Mouse (Mus musculus): ENCODE data around the gene Pla2g2f. TPM values are rescaled to one million over a fixed set of nuclear protein-coding genes. Genes with fewer than 3 reads are reported as not detected.
A peak's percentile ranks its signal among the peaks of the same experiment; 100 is the strongest.

Pla2g2f gene
- polyA plus RNA-seq, 1 experiment from 2014 or later = 0.19 TPM

DNA sequence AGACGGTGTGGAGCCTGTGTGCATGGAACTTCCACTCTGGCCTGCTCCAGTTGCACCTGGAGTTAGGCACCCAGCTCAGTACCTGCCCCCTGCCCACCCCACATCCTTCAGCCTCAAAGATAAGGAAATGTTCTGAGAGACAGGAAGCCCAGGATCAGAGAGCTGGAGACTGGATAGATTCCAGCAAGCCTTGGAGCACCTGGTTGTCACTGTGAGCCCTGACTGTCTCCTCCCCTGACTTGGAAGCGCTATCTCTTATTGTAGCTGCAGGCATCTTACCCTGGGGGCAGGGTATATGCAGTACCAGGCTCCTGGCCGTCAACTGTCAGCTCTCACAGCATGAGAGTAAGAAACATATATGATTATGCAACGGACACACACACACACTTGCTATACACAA is 2.0 kb downstream of the Pla2g2f start:
- no peaks in the 10 kb centered on the region for H3K27me3 ChIP-seq
- H3K4me3 ChIP-seq (replicated peaks) = no peak overlapping the region
- no peaks in the 10 kb centered on the region for H3K36me3 ChIP-seq
- no peak overlapping the region for H3K4me2 ChIP-seq
- no peaks in the 10 kb centered on the region for H3K9me3 ChIP-seq (replicated peaks)
- H3K4me1 ChIP-seq = peaks cover 10% of the 10 kb centered on the region; the same call in 1 of the 2 replicates
- no peak overlapping the region for H3K9ac ChIP-seq
- H3K27ac ChIP-seq = no peak overlapping the region
- ATAC-seq (replicated peaks; ENCODE audit: low FRiP score) = no peak
- WGBS = 64% methylated on average over 4 of the region's 4 CpGs

DNA sequence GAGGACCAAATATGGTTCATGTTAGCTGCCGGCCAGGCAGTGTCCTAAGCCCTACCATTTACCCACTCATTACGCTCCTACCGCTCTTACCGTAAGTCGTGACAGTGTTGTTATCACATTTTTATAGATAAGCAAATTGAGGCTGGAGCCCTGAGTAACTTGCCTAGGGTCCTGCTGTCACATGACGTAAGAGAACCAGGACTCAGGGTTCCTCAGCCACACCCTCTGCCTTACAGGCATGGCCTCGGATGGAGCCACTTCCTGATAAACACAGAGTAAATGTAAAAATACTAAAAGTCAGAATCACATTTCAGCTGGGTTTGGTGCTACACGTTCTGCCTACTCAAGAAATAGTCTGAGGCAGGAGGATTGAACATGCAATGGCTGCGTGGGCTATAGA is 3.0 kb downstream of the Pla2g2f start:
- WGBS = 82% methylated on average over 9 of the region's 9 CpGs
- H3K4me1 ChIP-seq = peaks cover 10% of the 10 kb centered on the region; the same call in 1 of the 2 replicates
- no peak overlapping the region for H3K4me2 ChIP-seq
- H3K36me3 ChIP-seq = no peaks in the 10 kb centered on the region
- H3K27me3 ChIP-seq = no peaks in the 10 kb centered on the region
- no peak overlapping the region for H3K9ac ChIP-seq
- H3K27ac ChIP-seq = no peak overlapping the region
- no peak for ATAC-seq (replicated peaks; ENCODE audit: low FRiP score)
- H3K9me3 ChIP-seq (replicated peaks) = no peaks in the 10 kb centered on the region
- no peak overlapping the region for H3K4me3 ChIP-seq (replicated peaks)

DNA sequence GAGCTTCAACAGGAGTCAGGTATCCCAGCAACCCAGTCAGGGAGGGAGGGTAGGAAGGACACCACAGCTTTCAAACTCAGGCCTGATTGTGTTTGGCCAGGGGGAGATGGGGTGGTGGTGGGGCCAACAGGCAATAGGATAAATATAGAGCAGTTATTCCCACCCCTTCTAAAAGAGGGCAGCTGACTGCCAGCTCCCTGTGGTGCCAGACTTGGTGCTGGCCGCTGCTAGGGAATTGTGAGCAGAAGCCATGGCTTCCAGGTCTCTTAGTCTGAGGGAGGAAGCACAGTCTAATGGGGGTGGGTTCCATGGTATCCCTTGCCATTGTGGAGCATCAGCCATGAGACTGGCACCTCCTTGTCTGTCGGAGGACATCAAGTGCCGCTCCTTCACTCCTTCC is 3.8 kb downstream of the Pla2g2f start:
- Histone ChIP-seq H3K27ac (no peak overlapping the region), H3K4me1 (peaks cover 15% of the 10 kb centered on the region), H3K4me3 (replicated peaks) (no peak overlapping the region), H3K4me2 (no peak overlapping the region), H3K9me3 (replicated peaks) (no peaks in the 10 kb centered on the region), H3K36me3 (no peaks in the 10 kb centered on the region), H3K27me3 (no peaks in the 10 kb centered on the region), H3K9ac (no peak overlapping the region)
- ATAC-seq (replicated peaks; ENCODE audit: low FRiP score) = no peak
- WGBS = 95% methylated on average over 3 of the region's 3 CpGs

DNA sequence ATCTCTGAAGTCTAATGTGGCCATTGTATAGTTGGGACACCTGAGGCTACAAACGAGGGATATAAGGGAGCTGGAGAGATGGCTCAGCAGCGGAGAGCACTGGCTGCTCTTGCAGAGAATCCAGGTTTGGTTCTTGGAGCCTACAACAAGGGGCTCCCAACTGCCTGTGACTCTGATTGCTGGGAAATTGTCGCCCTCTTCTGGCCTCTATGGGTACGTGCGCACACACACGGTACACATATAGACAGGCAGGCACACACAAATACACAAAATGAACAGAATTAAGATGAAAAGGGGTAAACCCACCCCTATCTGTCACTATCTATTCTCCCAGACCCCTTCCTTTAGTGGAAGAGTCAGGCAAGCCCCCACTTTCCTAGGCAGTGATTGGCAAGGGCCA is 4.8 kb downstream of the Pla2g2f start:
- H3K36me3 ChIP-seq = no peaks in the 10 kb centered on the region
- no peaks in the 10 kb centered on the region for H3K9me3 ChIP-seq (replicated peaks)
- H3K27me3 ChIP-seq = no peaks in the 10 kb centered on the region
- no peak overlapping the region for H3K4me3 ChIP-seq (replicated peaks)
- ATAC-seq (replicated peaks; ENCODE audit: low FRiP score) = no peak
- H3K4me1 ChIP-seq = peaks cover 20% of the 10 kb centered on the region
- 96% methylated on average over 6 of the region's 6 CpGs for WGBS
- no peak overlapping the region for H3K4me2 ChIP-seq
- no peak overlapping the region for H3K9ac ChIP-seq
- H3K27ac ChIP-seq = no peak overlapping the region

DNA sequence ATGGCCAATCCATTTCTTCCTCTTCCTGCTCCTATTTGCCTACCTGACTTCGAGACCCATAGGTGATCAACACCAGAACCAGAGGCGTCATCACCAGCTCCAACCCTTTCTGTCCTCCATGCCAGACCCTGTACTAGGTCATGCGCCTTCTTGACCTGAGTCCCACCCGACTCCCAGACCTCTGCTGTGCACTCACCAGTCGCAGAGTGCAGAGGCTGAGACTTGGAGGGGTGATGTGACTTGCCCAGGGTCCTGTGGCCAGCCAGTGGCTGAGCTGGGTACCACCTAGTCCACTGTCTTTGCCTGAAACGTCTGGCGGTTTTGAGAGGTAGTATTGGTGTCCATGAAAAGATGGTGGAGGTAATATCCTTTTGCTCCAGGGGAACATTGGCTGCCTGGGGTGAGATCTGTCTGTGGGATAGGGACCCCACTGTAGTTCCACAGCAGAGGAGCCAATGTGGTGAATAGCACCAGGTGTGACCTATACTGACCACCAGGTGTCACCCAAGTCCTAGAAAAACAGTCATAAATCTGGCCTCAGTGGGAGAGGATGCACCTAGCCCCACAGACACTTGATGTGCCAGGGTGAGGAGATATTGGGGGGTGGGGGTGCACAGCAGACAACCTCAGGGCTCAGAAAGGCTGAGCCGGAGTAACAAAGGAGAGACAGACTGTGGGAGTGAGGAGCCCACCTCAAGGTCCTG is 8.9 kb downstream of the Pla2g2f start:
- Histone ChIP-seq H3K27ac (no peak overlapping the region), H3K4me2 (no peak overlapping the region), H3K4me3 (replicated peaks) (no peak overlapping the region), H3K4me1 (peaks cover 26% of the 10 kb centered on the region), H3K9ac (no peak overlapping the region), H3K9me3 (replicated peaks) (no peaks in the 10 kb centered on the region), H3K36me3 (no peaks in the 10 kb centered on the region), H3K27me3 (0 out of 2 replicates have a peak, but pooled peaks cover 4% of the 10 kb centered on the region)
- ATAC-seq (replicated peaks; ENCODE audit: low FRiP score) = 0 out of 2 replicates have a peak, but pooled peaks have one; percentile 16
- WGBS = 55% methylated on average over 8 of the region's 8 CpGs

DNA sequence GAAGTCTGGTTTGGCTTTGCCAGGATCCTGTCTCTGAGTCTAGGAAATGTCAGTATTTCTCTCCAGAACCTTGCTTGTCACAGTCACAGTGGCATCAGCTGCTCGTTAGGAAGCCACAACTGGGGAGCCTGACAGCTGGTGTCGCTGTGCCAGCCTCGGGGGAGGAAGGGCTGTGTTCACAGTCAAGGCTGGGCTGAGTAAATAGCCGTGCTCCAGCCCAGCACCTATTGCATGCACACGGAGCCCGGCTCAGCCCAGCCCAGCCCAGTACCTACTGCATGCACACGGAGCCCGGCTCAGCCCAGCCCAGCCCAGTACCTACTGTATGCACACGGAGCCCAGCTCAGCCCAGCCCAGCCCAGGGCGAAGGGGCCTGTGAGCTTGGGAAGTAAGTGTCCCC is 9.6 kb downstream of the Pla2g2f start:
- ATAC-seq (replicated peaks; ENCODE audit: low FRiP score) = 0 out of 2 replicates have a peak, but pooled peaks have one; percentile 48
- no peaks in the 10 kb centered on the region for H3K9me3 ChIP-seq (replicated peaks)
- H3K4me2 ChIP-seq = no peak overlapping the region
- no peaks in the 10 kb centered on the region for H3K36me3 ChIP-seq
- H3K27me3 ChIP-seq = 0 out of 2 replicates have a peak, but pooled peaks cover 4% of the 10 kb centered on the region
- peaks cover 26% of the 10 kb centered on the region for H3K4me1 ChIP-seq
- no peak overlapping the region for H3K4me3 ChIP-seq (replicated peaks)
- WGBS = 66% methylated on average over 10 of the region's 10 CpGs
- H3K9ac ChIP-seq = no peak overlapping the region
- no peak overlapping the region for H3K27ac ChIP-seq

DNA sequence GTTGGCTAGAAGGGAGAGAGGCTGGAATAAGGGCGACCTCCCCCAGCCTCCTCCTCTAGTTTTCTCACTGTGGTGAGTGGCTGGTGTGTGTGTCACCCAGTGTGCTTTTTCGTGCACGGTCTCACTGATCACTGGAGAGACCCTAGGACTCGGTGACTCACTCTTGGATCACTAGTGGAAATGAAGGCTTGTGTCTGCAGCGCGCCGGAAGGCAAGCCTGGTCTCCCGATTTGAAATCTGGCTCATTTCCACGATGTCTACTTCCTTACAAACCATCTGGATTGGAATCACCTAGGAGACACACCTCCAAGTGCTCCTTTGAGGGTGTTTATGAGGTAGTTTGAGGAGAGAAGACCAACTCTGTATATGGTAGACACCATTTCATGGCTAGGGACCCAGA is 10.6 kb downstream of the Pla2g2f start:
- Histone ChIP-seq H3K9me3 (replicated peaks) (no peaks in the 10 kb centered on the region), H3K27ac (no peak overlapping the region), H3K4me1 (peaks cover 30% of the 10 kb centered on the region), H3K4me2 (no peak overlapping the region), H3K9ac (no peak overlapping the region), H3K36me3 (no peaks in the 10 kb centered on the region), H3K27me3 (0 out of 2 replicates have a peak, but pooled peaks cover 4% of the 10 kb centered on the region), H3K4me3 (replicated peaks) (no peak overlapping the region)
- 93% methylated on average over 9 of the region's 9 CpGs for WGBS
- ATAC-seq (replicated peaks; ENCODE audit: low FRiP score) = no peak

DNA sequence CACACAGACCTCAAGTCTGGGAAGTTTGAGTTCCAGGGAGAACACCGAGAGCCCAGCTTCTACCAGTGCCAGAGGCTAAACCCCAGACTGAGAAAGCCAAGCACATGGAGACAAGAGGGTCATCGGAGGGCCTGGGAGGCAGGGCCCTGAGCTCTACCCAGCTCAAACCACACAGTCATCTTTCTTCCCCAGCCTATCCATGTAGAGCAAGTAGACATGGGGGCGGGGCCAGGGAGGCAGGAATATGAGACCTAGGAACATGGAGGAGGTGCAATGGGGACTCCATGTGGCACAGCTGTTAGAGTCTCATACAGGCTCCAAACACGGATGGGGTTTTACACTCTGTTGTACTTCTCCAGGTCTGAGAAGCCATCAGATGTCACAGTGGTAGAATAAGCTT is 11.5 kb downstream of the Pla2g2f start:
- no peak overlapping the region for H3K4me2 ChIP-seq
- H3K27ac ChIP-seq = no peak overlapping the region
- no peaks in the 10 kb centered on the region for H3K9me3 ChIP-seq (replicated peaks)
- peaks cover 35% of the 10 kb centered on the region for H3K4me1 ChIP-seq
- 41% methylated on average over 4 of the region's 4 CpGs for WGBS
- no peak overlapping the region for H3K4me3 ChIP-seq (replicated peaks)
- no peak overlapping the region for H3K9ac ChIP-seq
- peak; percentile 67; the same call in 1 of the 2 replicates for ATAC-seq (replicated peaks; ENCODE audit: low FRiP score)
- no peaks in the 10 kb centered on the region for H3K36me3 ChIP-seq
- H3K27me3 ChIP-seq = 0 out of 2 replicates have a peak, but pooled peaks cover 4% of the 10 kb centered on the region

DNA sequence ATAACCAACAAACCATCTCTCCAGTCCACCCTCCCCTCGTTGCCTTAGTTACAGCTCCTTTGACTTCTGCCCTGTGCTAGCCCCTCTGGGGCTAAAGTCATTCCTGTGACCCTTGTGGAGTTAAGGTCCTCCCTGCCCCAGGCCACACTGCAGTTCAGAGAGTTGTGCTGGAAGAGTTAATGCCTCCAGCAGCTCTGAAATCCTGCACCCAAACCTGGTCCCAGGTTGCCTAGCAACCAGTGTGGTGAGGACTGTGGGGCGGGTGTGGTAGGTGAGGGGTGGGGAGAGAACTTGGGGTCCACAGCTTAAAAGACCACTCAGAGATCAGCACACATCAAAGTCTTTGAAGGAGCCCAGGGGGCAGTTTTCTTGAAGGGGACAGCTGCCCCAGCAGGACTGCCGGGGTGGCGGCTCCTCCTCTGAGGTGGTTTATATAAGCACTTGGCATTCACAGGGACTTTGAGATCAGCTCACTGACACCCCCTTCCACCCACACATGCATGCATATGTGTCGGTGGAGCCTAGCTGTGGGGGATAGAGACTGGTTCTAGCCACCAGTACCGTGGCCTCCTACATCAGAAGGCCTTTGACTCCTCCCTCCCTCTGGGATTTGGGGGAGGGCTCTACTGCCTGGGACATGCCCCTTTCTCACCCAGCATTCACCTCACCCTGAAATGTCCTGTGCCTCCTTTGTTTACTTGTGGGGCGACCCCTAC is 18.1 kb downstream of the Pla2g2f start:
- Histone ChIP-seq H3K36me3 (no peaks in the 10 kb centered on the region), H3K4me1 (peaks cover 35% of the 10 kb centered on the region), H3K9ac (no peak overlapping the region), H3K27ac (no peak overlapping the region), H3K27me3 (no peaks in the 10 kb centered on the region), H3K9me3 (replicated peaks) (no peaks in the 10 kb centered on the region), H3K4me3 (replicated peaks) (no peak overlapping the region), H3K4me2 (no peak overlapping the region)
- WGBS = 20% methylated on average over 7 of the region's 7 CpGs
- peak; percentile 20; the same call in 1 of the 2 replicates for ATAC-seq (replicated peaks; ENCODE audit: low FRiP score)

DNA sequence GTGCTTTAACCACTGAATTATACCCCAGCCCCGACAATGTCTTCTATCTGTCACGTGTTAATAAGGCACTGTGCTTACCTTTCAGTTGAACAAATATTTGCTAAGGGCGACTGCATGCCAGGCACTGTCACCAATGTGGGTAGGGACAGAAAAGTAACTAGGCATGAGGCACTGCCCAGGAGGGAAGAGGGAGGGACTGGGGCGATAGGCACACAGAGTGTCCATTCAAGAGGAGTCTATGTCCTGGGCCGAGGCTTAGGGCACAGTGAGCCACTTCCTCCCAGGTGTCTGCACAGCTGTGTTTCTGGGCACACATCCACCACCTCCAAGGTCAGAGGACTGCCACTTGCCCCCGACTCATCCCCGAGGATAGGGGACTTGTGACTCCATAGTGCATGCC is 20.4 kb downstream of the Pla2g2f start, which contains the start of gene Ubxn10:
Gene Ubxn10, minus strand, starts transcription at position 137 of the 400 bp plus-strand sequence.
- 61% methylated on average over 7 of the region's 7 CpGs for WGBS
- H3K27ac ChIP-seq = no peak within 1 kb of the TSS
- no peaks in the 10 kb centered on the region for H3K9me3 ChIP-seq (replicated peaks)
- ATAC-seq (replicated peaks; ENCODE audit: low FRiP score) = no peak
- H3K4me2 ChIP-seq = no peak within 1 kb of the TSS
- H3K4me3 ChIP-seq (replicated peaks) = no peak within 1 kb of the TSS
- no peaks in the 10 kb centered on the region for H3K36me3 ChIP-seq
- peaks cover 32% of the 10 kb centered on the region for H3K4me1 ChIP-seq
- H3K9ac ChIP-seq = no peak within 1 kb of the TSS
- H3K27me3 ChIP-seq = no peaks in the 10 kb centered on the region

DNA sequence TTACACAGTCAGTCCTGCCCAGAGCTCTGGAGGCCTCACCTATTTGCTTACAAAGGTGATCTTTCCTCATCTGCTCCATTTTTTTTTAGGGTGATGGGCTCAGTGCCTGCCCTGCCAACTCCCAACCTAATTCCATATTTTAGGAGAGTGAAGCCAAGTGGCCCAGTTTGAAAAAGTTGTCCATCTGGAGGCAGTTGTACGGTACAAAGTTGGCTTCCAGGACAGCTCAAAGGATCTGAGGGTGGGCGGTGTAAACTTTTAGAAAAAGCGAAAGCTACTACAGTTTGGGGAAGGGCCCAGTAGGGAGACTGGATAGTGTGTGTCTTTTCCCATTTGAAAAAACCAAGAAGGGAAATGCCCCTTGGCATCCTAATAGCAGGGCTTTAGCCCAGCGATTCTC is 22.6 kb downstream of the Pla2g2f start:
- no peak for ATAC-seq (replicated peaks; ENCODE audit: low FRiP score)
- no peaks in the 10 kb centered on the region for H3K9me3 ChIP-seq (replicated peaks)
- H3K4me2 ChIP-seq = no peak overlapping the region
- no peak overlapping the region for H3K9ac ChIP-seq
- H3K27ac ChIP-seq = no peak overlapping the region
- peaks cover 29% of the 10 kb centered on the region for H3K4me1 ChIP-seq
- no peaks in the 10 kb centered on the region for H3K27me3 ChIP-seq
- H3K4me3 ChIP-seq (replicated peaks) = no peak overlapping the region
- H3K36me3 ChIP-seq = no peaks in the 10 kb centered on the region
- WGBS = 98% methylated on average over 4 of the region's 4 CpGs

DNA sequence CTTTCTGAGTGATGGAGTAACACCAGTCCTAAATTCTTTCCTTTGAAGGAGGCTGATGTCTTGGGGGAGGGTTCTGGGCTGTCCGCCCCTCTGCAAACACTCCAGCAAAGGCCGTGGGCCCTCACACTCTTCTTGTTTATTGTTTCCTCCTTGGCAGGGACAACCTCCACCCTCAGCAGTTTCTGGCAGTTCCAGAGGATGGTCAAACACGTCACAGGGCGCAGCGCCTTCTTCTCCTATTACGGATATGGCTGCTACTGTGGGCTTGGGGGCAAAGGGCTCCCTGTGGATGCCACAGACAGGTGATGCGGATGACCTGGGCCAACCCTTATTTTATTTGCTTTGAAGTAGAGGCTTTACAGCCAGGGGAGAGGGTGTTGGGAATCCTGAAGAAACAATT is 23.3 kb downstream of the Pla2g2f start:
- Histone ChIP-seq H3K4me3 (replicated peaks) (no peak overlapping the region), H3K4me1 (peaks cover 29% of the 10 kb centered on the region), H3K27me3 (no peaks in the 10 kb centered on the region), H3K4me2 (no peak overlapping the region), H3K9ac (no peak overlapping the region), H3K9me3 (replicated peaks) (no peaks in the 10 kb centered on the region), H3K27ac (no peak overlapping the region), H3K36me3 (no peaks in the 10 kb centered on the region)
- ATAC-seq (replicated peaks; ENCODE audit: low FRiP score) = no peak
- 44% methylated on average over 7 of the region's 7 CpGs for WGBS

All from kidney, embryonic 15.5 days (tissue).